Mouse (Mus musculus): Measurements from ENCODE around the gene Gpr107. TPM values are rescaled to one million over a fixed set of nuclear protein-coding genes. Genes with fewer than 3 reads are reported as not detected.

Gene Gpr107
- polyA plus RNA-seq, 2 experiments, result 5.4 to 8.6 TPM

GRCm38 (mm10) chr2:31260549-31260948 is 108.4 kb downstream of the Gpr107 start:
- ATAC-seq (ENCODE audit: insufficient read depth), result no peak
- H3K4me1 ChIP-seq (replicated peaks; ENCODE audit: control insufficient read depth in 2 of 2, insufficient read depth in 2 of 2, low read length in 1 of 2), result peaks cover 0 to 3% of the 10 kb centered on the region in 2 experiments; a peak in 1 of 4 replicates
- H3K9me3 ChIP-seq (ENCODE audit: control insufficient read depth, low read length), result no peaks in the 10 kb centered on the region
- no peak for TF ChIP-seq EP300 (IDR thresholded peaks at IDR 0.05; ENCODE audit: low read depth)
- TF ChIP-seq CTCF (IDR thresholded peaks at IDR 0.05; ENCODE audit: low read depth), result no peak
- no peak overlapping the region for H3K27ac ChIP-seq
- no peaks in the 10 kb centered on the region for H3K36me3 ChIP-seq (replicated peaks; ENCODE audit: control insufficient read depth, insufficient read depth, low read depth)
- WGBS (ENCODE audit: insufficient replicate concordance), result 61% methylated on average over 8 of the region's 8 CpGs
- no peak overlapping the region for H3K9ac ChIP-seq (replicated peaks)
- no peaks in the 10 kb centered on the region for H3K27me3 ChIP-seq (ENCODE audit: control insufficient read depth, insufficient read depth, low read length)
- no peak for DNase-seq (ENCODE audit: low read depth in 3 of 3, low spot score in 3 of 3)
- no peak overlapping the region for H3K4me3 ChIP-seq (ENCODE audit: insufficient read depth in 1 of 2, low read depth in 2 of 2, low read length in 2 of 2)
- no peak overlapping the region for H3K4me2 ChIP-seq (ENCODE audit: low read depth)

DNA sequence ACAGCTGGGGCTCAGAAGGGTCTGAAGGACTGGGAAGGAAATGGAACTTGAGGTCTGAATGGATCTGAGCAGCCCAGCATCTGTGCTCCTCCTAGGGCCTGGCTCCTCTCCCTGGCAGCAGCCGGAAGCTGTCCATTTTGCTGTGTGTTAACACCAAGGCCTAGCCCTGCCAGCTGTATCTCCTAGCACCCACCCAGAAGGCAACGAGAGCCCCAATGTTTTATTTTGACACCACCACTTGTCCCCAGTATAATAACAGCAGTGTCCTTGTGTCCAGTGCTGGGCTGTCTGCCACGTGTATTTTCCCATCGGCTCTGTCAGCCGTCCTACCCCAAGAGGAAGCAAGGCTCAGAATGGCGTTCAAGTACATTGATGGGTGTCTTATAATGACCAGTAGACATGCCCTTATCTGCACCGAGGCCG is 110.9 kb downstream of the Gpr107 start:
- Histone ChIP-seq H3K27ac (no peak overlapping the region), H3K4me3 (ENCODE audit: insufficient read depth in 1 of 2, low read depth in 2 of 2, low read length in 2 of 2) (no peak overlapping the region), H3K9me3 (ENCODE audit: control insufficient read depth, low read length) (no peaks in the 10 kb centered on the region), H3K9ac (replicated peaks) (no peak overlapping the region), H3K27me3 (ENCODE audit: control insufficient read depth, insufficient read depth, low read length) (no peaks in the 10 kb centered on the region), H3K4me2 (ENCODE audit: low read depth) (no peak overlapping the region), H3K4me1 (replicated peaks; ENCODE audit: control insufficient read depth in 2 of 2, insufficient read depth in 2 of 2, low read length in 1 of 2) (no peaks in the 10 kb centered on the region), H3K36me3 (replicated peaks; ENCODE audit: control insufficient read depth, insufficient read depth, low read depth) (no peaks in the 10 kb centered on the region)
- DNase-seq (ENCODE audit: low read depth in 3 of 3, low spot score in 3 of 3) (no peak), ATAC-seq (ENCODE audit: insufficient read depth) (no peak)
- TF ChIP-seq CTCF (IDR thresholded peaks at IDR 0.05; ENCODE audit: low read depth) (no peak), EP300 (IDR thresholded peaks at IDR 0.05; ENCODE audit: low read depth) (no peak)
- 61% methylated on average over 8 of the region's 8 CpGs for WGBS (ENCODE audit: insufficient replicate concordance)

DNA sequence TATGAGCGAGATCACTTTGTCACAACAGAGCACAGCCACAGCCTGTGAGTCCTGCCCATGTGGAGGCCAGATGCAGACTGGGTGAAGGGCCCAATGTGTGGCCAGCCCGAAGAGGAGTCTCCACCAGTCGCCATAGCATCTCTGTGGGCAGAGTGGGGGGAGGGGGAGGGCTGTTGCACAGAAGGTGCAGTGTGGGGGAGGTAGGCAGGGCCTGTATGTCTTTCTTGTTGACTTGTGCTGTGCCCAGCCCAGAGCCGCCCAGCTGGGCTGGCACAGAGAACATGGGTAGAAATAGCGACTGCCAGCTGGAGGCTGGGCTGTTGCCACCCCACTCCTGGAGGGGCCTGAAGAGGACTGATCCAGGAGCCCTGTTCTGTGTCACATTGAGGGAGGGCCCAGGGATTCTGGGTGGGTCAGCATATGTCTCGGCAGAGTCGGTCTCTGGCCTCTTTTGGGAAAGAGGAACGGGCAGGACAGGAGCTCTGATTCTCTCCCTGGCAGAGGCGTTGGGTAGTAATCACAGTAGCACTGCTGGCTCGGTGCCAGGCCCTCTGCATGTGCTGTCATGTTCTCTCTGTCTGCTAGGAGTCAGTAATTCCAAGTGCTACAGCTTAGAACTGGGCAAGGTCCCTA is 111.7 kb downstream of the Gpr107 start:
- H3K4me2 ChIP-seq (ENCODE audit: low read depth), result no peak overlapping the region
- no peaks in the 10 kb centered on the region for H3K36me3 ChIP-seq (replicated peaks; ENCODE audit: control insufficient read depth, insufficient read depth, low read depth)
- H3K9ac ChIP-seq (replicated peaks), result no peak overlapping the region
- WGBS (ENCODE audit: insufficient replicate concordance), result 46% methylated on average over 10 of the region's 10 CpGs
- no peaks in the 10 kb centered on the region for H3K4me1 ChIP-seq (replicated peaks; ENCODE audit: control insufficient read depth in 2 of 2, insufficient read depth in 2 of 2, low read length in 1 of 2)
- TF ChIP-seq CTCF (IDR thresholded peaks at IDR 0.05; ENCODE audit: low read depth), result no peak
- no peak for TF ChIP-seq EP300 (IDR thresholded peaks at IDR 0.05; ENCODE audit: low read depth)
- no peak for DNase-seq (ENCODE audit: low read depth in 3 of 3, low spot score in 3 of 3)
- no peak overlapping the region for H3K27ac ChIP-seq
- H3K4me3 ChIP-seq (ENCODE audit: insufficient read depth in 1 of 2, low read depth in 2 of 2, low read length in 2 of 2), result no peak overlapping the region
- no peaks in the 10 kb centered on the region for H3K9me3 ChIP-seq (ENCODE audit: control insufficient read depth, low read length)
- no peak for ATAC-seq (ENCODE audit: insufficient read depth)
- H3K27me3 ChIP-seq (ENCODE audit: control insufficient read depth, insufficient read depth, low read length), result no peaks in the 10 kb centered on the region

- no peak overlapping the region for H3K27ac ChIP-seq
- H3K36me3 ChIP-seq (replicated peaks; ENCODE audit: control insufficient read depth, insufficient read depth, low read depth), result no peaks in the 10 kb centered on the region
- H3K27me3 ChIP-seq (ENCODE audit: control insufficient read depth, insufficient read depth, low read length), result no peaks in the 10 kb centered on the region
- no peak overlapping the region for H3K4me2 ChIP-seq (ENCODE audit: low read depth)
- H3K9ac ChIP-seq (replicated peaks), result no peak overlapping the region
- no peaks in the 10 kb centered on the region for H3K9me3 ChIP-seq (ENCODE audit: control insufficient read depth, low read length)
- no peaks in the 10 kb centered on the region for H3K4me1 ChIP-seq (replicated peaks; ENCODE audit: control insufficient read depth in 2 of 2, insufficient read depth in 2 of 2, low read length in 1 of 2)
- no peak overlapping the region for H3K4me3 ChIP-seq (ENCODE audit: insufficient read depth in 1 of 2, low read depth in 2 of 2, low read length in 2 of 2)
- DNase-seq (ENCODE audit: low read depth in 3 of 3, low spot score in 3 of 3) (no peak), ATAC-seq (ENCODE audit: insufficient read depth) (no peak)
- 48% methylated on average over 6 of the region's 6 CpGs for WGBS (ENCODE audit: insufficient replicate concordance)
- no peak for TF ChIP-seq CTCF (IDR thresholded peaks at IDR 0.05; ENCODE audit: low read depth)
- no peak for TF ChIP-seq EP300 (IDR thresholded peaks at IDR 0.05; ENCODE audit: low read depth)
Measured at GRCm38 (mm10) chr2:31267447-31267846, 115.3 kb downstream of the Gpr107 start.

Other genes starting within 250 kb of the Gpr107 start
- 0.10 and 0.12 TPM in 2 replicates for gene Ptges, start 222.5 kb upstream of the Gpr107 start, polyA plus RNA-seq (2012; rRNA removed)
- 0.19 TPM in 1 of 2 replicates, not detected in the other for gene Ptges, start 222.5 kb upstream of the Gpr107 start, polyA plus RNA-seq (2014; fragmentation: Nextera tagmentation; extraction: Ambion mirVana)
- gene Tor1b, start 199.4 kb upstream of the Gpr107 start, polyA plus RNA-seq (2012; rRNA removed), result 10.7 and 14.6 TPM in 2 replicates
- gene Tor1b, start 199.4 kb upstream of the Gpr107 start, polyA plus RNA-seq (2014; fragmentation: Nextera tagmentation; extraction: Ambion mirVana), result 14.7 and 15.7 TPM in 2 replicates
- 25.0 and 29.3 TPM in 2 replicates for gene Tor1a, start 184.4 kb upstream of the Gpr107 start, polyA plus RNA-seq (2012; rRNA removed)
- gene Tor1a, start 184.4 kb upstream of the Gpr107 start, polyA plus RNA-seq (2014; fragmentation: Nextera tagmentation; extraction: Ambion mirVana), result 34.3 and 34.8 TPM in 2 replicates
- gene BC005624, start 170.1 kb upstream of the Gpr107 start, polyA plus RNA-seq (2012; rRNA removed), result 13.2 and 24.4 TPM in 2 replicates
- 22.2 and 25.7 TPM in 2 replicates for gene BC005624, start 170.1 kb upstream of the Gpr107 start, polyA plus RNA-seq (2014; fragmentation: Nextera tagmentation; extraction: Ambion mirVana)
- 2.5 and 2.7 TPM in 2 replicates for gene Usp20, start 170.0 kb upstream of the Gpr107 start, polyA plus RNA-seq (2012; rRNA removed)
- 2.7 and 3.2 TPM in 2 replicates for gene Usp20, start 170.0 kb upstream of the Gpr107 start, polyA plus RNA-seq (2014; fragmentation: Nextera tagmentation; extraction: Ambion mirVana)
- gene Fnbp1, start 10.3 kb upstream of the Gpr107 start, polyA plus RNA-seq (2012; rRNA removed), result 4.8 and 6.4 TPM in 2 replicates
- 3.9 and 4.3 TPM in 2 replicates for gene Fnbp1, start 10.3 kb upstream of the Gpr107 start, polyA plus RNA-seq (2014; fragmentation: Nextera tagmentation; extraction: Ambion mirVana)
- 0.37 and 0.42 TPM in 2 replicates for gene Ncs1, start 93.5 kb downstream of the Gpr107 start, polyA plus RNA-seq (2012; rRNA removed)
- 0.97 and 1.4 TPM in 2 replicates for gene Ncs1, start 93.5 kb downstream of the Gpr107 start, polyA plus RNA-seq (2014; fragmentation: Nextera tagmentation; extraction: Ambion mirVana)
- gene Hmcn2, start 162.1 kb downstream of the Gpr107 start, polyA plus RNA-seq (2012; rRNA removed), result 0.21 and 0.27 TPM in 2 replicates
- gene Hmcn2, start 162.1 kb downstream of the Gpr107 start, polyA plus RNA-seq (2014; fragmentation: Nextera tagmentation; extraction: Ambion mirVana), result 0.10 and 0.14 TPM in 2 replicates

Data from liver, embryonic 14.5 days (tissue).